Mouse (Mus musculus) heart, embryonic 15.5 days (tissue): Measurements from ENCODE around the gene Itga9. TPM values are rescaled to one million over a fixed set of nuclear protein-coding genes. Genes with fewer than 3 reads are reported as not detected.

ENCODE experiments used
- ATAC-seq: fragments of 200-750 bp; cut with Nextera tagmentation; replicated peaks from 2 replicates; pipeline ENCODE4 v1.8.0; 2017; ENCODE audit warnings: low read depth, moderate TSS enrichment; ENCODE audit not compliant: insufficient number of reproducible peaks, insufficient read depth, low FRiP score
- H3K27ac ChIP-seq: fragments of 300-500 bp; sonication (generic); 2 replicates; pipeline ENCODE4 v1.5.1; 2015; ENCODE audit warnings: mild to moderate bottlenecking, inconsistent platforms
- H3K27me3 ChIP-seq: fragments of 300-500 bp; sonication (generic); 2 replicates; pipeline ENCODE4 v1.6.1; 2015; ENCODE audit warnings: inconsistent platforms
- H3K36me3 ChIP-seq: fragments of 300-500 bp; sonication (generic); 2 replicates; pipeline ENCODE4 v1.6.1; 2015; ENCODE audit warnings: mild to moderate bottlenecking, inconsistent platforms
- H3K4me1 ChIP-seq: fragments of 300-500 bp; sonication (generic); replicated peaks from 2 replicates; pipeline ENCODE4 v1.6.1; 2015; ENCODE audit warnings: inconsistent platforms
- H3K4me2 ChIP-seq: fragments of 300-500 bp; sonication (generic); 2 replicates; pipeline ENCODE4 v1.6.1; 2015; ENCODE audit warnings: inconsistent platforms, mild to moderate bottlenecking, moderate library complexity
- H3K4me3 ChIP-seq: fragments of 300-500 bp; sonication (generic); 2 replicates; pipeline ENCODE4 v1.5.1; 2015; ENCODE audit warnings: mild to moderate bottlenecking, inconsistent platforms
- H3K9ac ChIP-seq: fragments of 300-500 bp; sonication (generic); 2 replicates; pipeline ENCODE4 v1.6.1; 2015; ENCODE audit warnings: mild to moderate bottlenecking, inconsistent platforms
- H3K9me3 ChIP-seq: fragments of 300-500 bp; sonication (generic); replicated peaks from 2 replicates; pipeline ENCODE4 v1.6.1; 2016; ENCODE audit warnings: inconsistent platforms
- WGBS: fragments of 180-500 bp; shearing (Covaris S2); methylation state at CpG from one replicate; pipeline ENCODE4 v1.1.7; 2015; ENCODE audit warnings: mixed read lengths; 5-methylcytosine and 5-hydroxymethylcytosine counted together
- polyA plus RNA-seq: library from polyadenylated mRNA; unstranded; fragments of >200 nt; fragmentation: Nextera tagmentation; extraction: Ambion mirVana; gene quantifications from 2 replicates; pipeline ENCODE4 v1.2.1, GENCODE M21; 2015

The Itga9 gene
- polyA plus RNA-seq, 1 experiment from 2014 or later, result 12.0 TPM

- WGBS, result 48% methylated on average over 2 of the region's 2 CpGs
- Histone ChIP-seq H3K27me3 (no peaks in the 10 kb centered on the region), H3K4me2 (no peak overlapping the region), H3K9me3 (no peaks in the 10 kb centered on the region), H3K36me3 (no peaks in the 10 kb centered on the region; the same call in 1 of the 2 replicates), H3K4me3 (no peak overlapping the region), H3K4me1 (peaks cover 6% of the 10 kb centered on the region), H3K27ac (no peak overlapping the region), H3K9ac (no peak overlapping the region)
- no peak for ATAC-seq
These were observed 172.1 kb downstream of the Itga9 start for GRCm38 (mm10) chr9:118778596-118778995.

GRCm38 (mm10) chr9:118784621-118785020 lies 178.1 kb downstream of the Itga9 start:
- ATAC-seq, result no peak

GRCm38 (mm10) chr9:118785816-118786215 lies 179.3 kb downstream of the Itga9 start:
- ATAC-seq, result no peak
- 81% methylated on average over 6 of the region's 6 CpGs for WGBS

More at GRCm38 (mm10) chr9:118784621-118785020, 178.1 kb downstream of the Itga9 start:
- Histone ChIP-seq H3K27me3 (no peaks in the 10 kb centered on the region), H3K4me1 (no peaks in the 10 kb centered on the region), H3K4me3 (no peak overlapping the region), H3K36me3 (no peaks in the 10 kb centered on the region), H3K9ac (no peak overlapping the region), H3K9me3 (no peaks in the 10 kb centered on the region), H3K27ac (no peak overlapping the region), H3K4me2 (no peak overlapping the region)
- WGBS, result 53% methylated on average over 4 of the region's 4 CpGs

GRCm38 (mm10) chr9:118788869-118789281 lies 182.4 kb downstream of the Itga9 start:
- 54% methylated on average over 10 of the region's 10 CpGs for WGBS
- Histone ChIP-seq H3K9ac (no peak overlapping the region), H3K9me3 (no peaks in the 10 kb centered on the region), H3K36me3 (no peaks in the 10 kb centered on the region), H3K4me1 (0 out of 2 replicates have a peak, but pooled peaks cover 2% of the 10 kb centered on the region), H3K27me3 (no peaks in the 10 kb centered on the region), H3K27ac (no peak overlapping the region), H3K4me2 (no peak overlapping the region), H3K4me3 (no peak overlapping the region)
- no peak for ATAC-seq

More at GRCm38 (mm10) chr9:118785816-118786215, 179.3 kb downstream of the Itga9 start:
- H3K4me2 ChIP-seq, result no peak overlapping the region
- H3K4me3 ChIP-seq, result no peak overlapping the region
- H3K9ac ChIP-seq, result no peak overlapping the region
- no peaks in the 10 kb centered on the region for H3K9me3 ChIP-seq
- H3K27me3 ChIP-seq, result no peaks in the 10 kb centered on the region
- H3K36me3 ChIP-seq, result no peaks in the 10 kb centered on the region
- no peak overlapping the region for H3K27ac ChIP-seq
- H3K4me1 ChIP-seq, result no peaks in the 10 kb centered on the region

- Histone ChIP-seq H3K36me3 (no peaks in the 10 kb centered on the region), H3K4me1 (peaks cover 11% of the 10 kb centered on the region), H3K27ac (no peak overlapping the region), H3K9me3 (no peaks in the 10 kb centered on the region), H3K27me3 (no peaks in the 10 kb centered on the region), H3K4me3 (no peak overlapping the region), H3K4me2 (no peak overlapping the region), H3K9ac (no peak overlapping the region)
- ATAC-seq, result no peak
- WGBS, result 83% methylated on average over 3 of the region's 3 CpGs
These were observed 184.7 kb downstream of the Itga9 start for GRCm38 (mm10) chr9:118791231-118791630.

- Histone ChIP-seq H3K9ac (no peak overlapping the region), H3K9me3 (no peaks in the 10 kb centered on the region), H3K4me2 (no peak overlapping the region), H3K27ac (no peak overlapping the region), H3K4me1 (peaks cover 11% of the 10 kb centered on the region), H3K4me3 (no peak overlapping the region), H3K27me3 (no peaks in the 10 kb centered on the region), H3K36me3 (no peaks in the 10 kb centered on the region)
- ATAC-seq, result no peak
- 78% methylated on average over 17 of the region's 21 CpGs for WGBS
These were observed 186.8 kb downstream of the Itga9 start for GRCm38 (mm10) chr9:118793151-118793785.

- Histone ChIP-seq H3K27me3 (no peaks in the 10 kb centered on the region), H3K4me2 (no peak overlapping the region), H3K4me1 (peaks cover 11% of the 10 kb centered on the region), H3K9me3 (no peaks in the 10 kb centered on the region), H3K9ac (no peak overlapping the region), H3K4me3 (no peak overlapping the region), H3K36me3 (no peaks in the 10 kb centered on the region), H3K27ac (no peak overlapping the region)
- ATAC-seq, result no peak
- WGBS, result 59% methylated on average over 2 of the region's 2 CpGs
These were observed 188.2 kb downstream of the Itga9 start for GRCm38 (mm10) chr9:118794668-118795067.

- H3K9me3 ChIP-seq, result no peaks in the 10 kb centered on the region
- H3K4me3 ChIP-seq, result no peak overlapping the region
- no peaks in the 10 kb centered on the region for H3K27me3 ChIP-seq
- no peak overlapping the region for H3K9ac ChIP-seq
- no peak for ATAC-seq
- no peak overlapping the region for H3K27ac ChIP-seq
- no peaks in the 10 kb centered on the region for H3K36me3 ChIP-seq
- peaks cover 11% of the 10 kb centered on the region for H3K4me1 ChIP-seq
- no peak overlapping the region for H3K4me2 ChIP-seq
- WGBS, result 60% methylated on average over 4 of the region's 4 CpGs
These were observed 188.8 kb downstream of the Itga9 start for GRCm38 (mm10) chr9:118795304-118795703.

GRCm38 (mm10) chr9:118799105-118799504 lies 192.6 kb downstream of the Itga9 start:
- 66% methylated on average over 7 of the region's 7 CpGs for WGBS
- no peak overlapping the region for H3K4me2 ChIP-seq
- no peak for ATAC-seq

GRCm38 (mm10) chr9:118801176-118801909 lies 194.9 kb downstream of the Itga9 start:
- H3K4me3 ChIP-seq, result no peak overlapping the region
- ATAC-seq, result no peak
- H3K36me3 ChIP-seq, result no peaks in the 10 kb centered on the region
- H3K4me1 ChIP-seq, result peaks cover 11% of the 10 kb centered on the region
- no peak overlapping the region for H3K9ac ChIP-seq
- peak overlapping the region; percentile 8; the same call in 1 of the 2 replicates for H3K27ac ChIP-seq
- H3K9me3 ChIP-seq, result no peaks in the 10 kb centered on the region
- no peaks in the 10 kb centered on the region for H3K27me3 ChIP-seq
- WGBS, result 60% methylated on average over 15 of the region's 15 CpGs
- H3K4me2 ChIP-seq, result no peak overlapping the region

More at GRCm38 (mm10) chr9:118799105-118799504, 192.6 kb downstream of the Itga9 start:
- Histone ChIP-seq H3K27me3 (no peaks in the 10 kb centered on the region), H3K4me3 (no peak overlapping the region), H3K9ac (no peak overlapping the region), H3K36me3 (no peaks in the 10 kb centered on the region), H3K4me1 (peaks cover 17% of the 10 kb centered on the region), H3K27ac (no peak overlapping the region), H3K9me3 (no peaks in the 10 kb centered on the region)

- no peak overlapping the region for H3K4me2 ChIP-seq
- H3K9me3 ChIP-seq, result no peaks in the 10 kb centered on the region
- H3K4me3 ChIP-seq, result no peak overlapping the region
- ATAC-seq, result no peak
- H3K9ac ChIP-seq, result no peak overlapping the region
- H3K4me1 ChIP-seq, result peaks cover 11% of the 10 kb centered on the region
- H3K27ac ChIP-seq, result no peak overlapping the region
- no peaks in the 10 kb centered on the region for H3K36me3 ChIP-seq
- WGBS, result 79% methylated on average over 8 of the region's 8 CpGs
- H3K27me3 ChIP-seq, result no peaks in the 10 kb centered on the region
These were observed 195.4 kb downstream of the Itga9 start for GRCm38 (mm10) chr9:118801910-118802287.
